19 mouse cellular contexts compared by ENCODE assay signal in genomic region chr13:94969992-94970553, GRCm38 (mm10). TPM values are rescaled to one million over a fixed set of nuclear protein-coding genes. Genes with fewer than 3 reads are reported as not detected.
DNase-seq lines count a peak whose midpoint lies in the region; ATAC-seq and TF ChIP-seq lines count a peak whose summit lies in the region.
"Had no signal": no experiment of that assay in that cellular context is flagged by ENCODE, and none has a peak within 500 bp of the region (broad histone marks: within the 10 kb centered on the region; RNA-seq: fewer than 3 reads in every experiment).

No protein-coding gene starts in this region.

- H3K9me3 ChIP-seq in forebrain, embryonic 14.5 days (replicated peaks; ENCODE audit: control insufficient read depth, low read length): no peaks in the 10 kb centered on the region
- no peaks in the 10 kb centered on the region for H3K9me3 ChIP-seq in forebrain, embryonic 12.5 days
- no peaks in the 10 kb centered on the region for H3K9me3 ChIP-seq in lung, embryonic 14.5 days (ENCODE audit: low read depth, low read length)
- no peaks in the 10 kb centered on the region for H3K9me3 ChIP-seq in embryonic facial prominence, embryonic 14.5 days (ENCODE audit: control insufficient read depth, low read length)
- H3K9me3 ChIP-seq: hindbrain, embryonic 15.5 days; limb, embryonic 15.5 days; liver, embryonic 15.5 days had no signal

- H3K4me1 ChIP-seq in forebrain, embryonic 14.5 days (ENCODE audit: control insufficient read depth, insufficient read depth, low read length): no peaks in the 10 kb centered on the region
- no peaks in the 10 kb centered on the region for H3K4me1 ChIP-seq in forebrain, embryonic 12.5 days
- H3K4me1 ChIP-seq in lung, embryonic 14.5 days (ENCODE audit: insufficient read depth): no peaks in the 10 kb centered on the region
- H3K4me1 ChIP-seq in embryonic facial prominence, embryonic 14.5 days (ENCODE audit: control insufficient read depth, insufficient read depth, low read length): no peaks in the 10 kb centered on the region; the same call in 1 of the 2 replicates
- H3K4me1 ChIP-seq: hindbrain, embryonic 15.5 days; liver, embryonic 15.5 days had no signal

- H3K27ac ChIP-seq in forebrain, embryonic 14.5 days (ENCODE audit: low read depth, low read length): no peak overlapping the region
- no peak overlapping the region for H3K27ac ChIP-seq in forebrain, embryonic 12.5 days
- H3K27ac ChIP-seq in lung, embryonic 14.5 days (ENCODE audit: low read depth): no peak overlapping the region
- no peak overlapping the region for H3K27ac ChIP-seq in embryonic facial prominence, embryonic 14.5 days (replicated peaks; ENCODE audit: low read depth, low read length)
- H3K27ac ChIP-seq: hindbrain, embryonic 15.5 days; limb, embryonic 15.5 days; liver, embryonic 15.5 days had no signal

- no peak for ATAC-seq in forebrain, embryonic 14.5 days
- ATAC-seq in forebrain, embryonic 12.5 days (ENCODE audit: low FRiP score): no peak
- 0 out of 2 replicates have a peak, but pooled peaks have one; percentile 49 for ATAC-seq in lung, embryonic 14.5 days (ENCODE audit: insufficient read depth)
- ATAC-seq in embryonic facial prominence, embryonic 14.5 days (ENCODE audit: low read depth): peak; percentile 85
- ATAC-seq in inflammation-experienced regulatory T-cells, adult 6 months: no peak
- ATAC-seq: intestine, postnatal 0 days had no signal

- H3K36me3 ChIP-seq in forebrain, embryonic 14.5 days (ENCODE audit: control insufficient read depth, insufficient read depth, low read length): no peaks in the 10 kb centered on the region
- no peaks in the 10 kb centered on the region for H3K36me3 ChIP-seq in forebrain, embryonic 12.5 days (replicated peaks)
- H3K36me3 ChIP-seq in lung, embryonic 14.5 days (ENCODE audit: insufficient read depth): no peaks in the 10 kb centered on the region
- H3K36me3 ChIP-seq in embryonic facial prominence, embryonic 14.5 days (ENCODE audit: control insufficient read depth, insufficient read depth, low read length): no peaks in the 10 kb centered on the region
- H3K36me3 ChIP-seq: hindbrain, embryonic 15.5 days; limb, embryonic 15.5 days; liver, embryonic 15.5 days had no signal

- no peak overlapping the region for H3K9ac ChIP-seq in forebrain, embryonic 14.5 days (ENCODE audit: low read length)
- no peak overlapping the region for H3K9ac ChIP-seq in forebrain, embryonic 12.5 days
- no peak overlapping the region for H3K9ac ChIP-seq in lung, embryonic 14.5 days
- no peak overlapping the region for H3K9ac ChIP-seq in embryonic facial prominence, embryonic 14.5 days (ENCODE audit: low read depth, low read length)
- H3K9ac ChIP-seq: hindbrain, embryonic 15.5 days; limb, embryonic 15.5 days; liver, embryonic 15.5 days had no signal

- TF ChIP-seq CTCF in lung, embryonic 14.5 days (IDR thresholded peaks at IDR 0.05; ENCODE audit: low read depth): no peak

- H3K27me3 ChIP-seq in forebrain, embryonic 14.5 days (replicated peaks; ENCODE audit: control insufficient read depth, insufficient read depth, low read length): no peaks in the 10 kb centered on the region
- no peaks in the 10 kb centered on the region for H3K27me3 ChIP-seq in forebrain, embryonic 12.5 days
- no peaks in the 10 kb centered on the region for H3K27me3 ChIP-seq in lung, embryonic 14.5 days (ENCODE audit: insufficient read depth, low read length)
- H3K27me3 ChIP-seq in embryonic facial prominence, embryonic 14.5 days (replicated peaks; ENCODE audit: control insufficient read depth, insufficient read depth, low read length): no peaks in the 10 kb centered on the region
- H3K27me3 ChIP-seq: hindbrain, embryonic 15.5 days; limb, embryonic 15.5 days; liver, embryonic 15.5 days had no signal

- no peak overlapping the region for H3K4me3 ChIP-seq in forebrain, embryonic 14.5 days (ENCODE audit: low read depth, low read length)
- H3K4me3 ChIP-seq in forebrain, embryonic 12.5 days (replicated peaks): no peak overlapping the region
- no peak overlapping the region for H3K4me3 ChIP-seq in lung, embryonic 14.5 days (ENCODE audit: low read depth, low read length)
- H3K4me3 ChIP-seq in embryonic facial prominence, embryonic 14.5 days (ENCODE audit: low read depth, low read length): no peak overlapping the region
- H3K4me3 ChIP-seq: hindbrain, embryonic 15.5 days; limb, embryonic 15.5 days; liver, embryonic 15.5 days had no signal

- DNase-seq in forebrain, embryonic 14.5 days (ENCODE audit: low spot score): peak; percentile 68
- DNase-seq in lung, embryonic 14.5 days: peak; percentile 68
- DNase-seq in lung, postnatal 14 days: no peak
- peak; percentile 87 for DNase-seq in embryonic facial prominence, embryonic 14.5 days (ENCODE audit: low spot score)
- DNase-seq in lung, postnatal 25 days (ENCODE audit: low spot score): peak; percentile 10
- DNase-seq in testis, postnatal 14 days (ENCODE audit: low spot score): no peak
- DNase-seq: B cell, adult 2 months; cerebellum, postnatal 10 days; gastrocnemius, postnatal 14 days; heart, adult 18-20 months; heart, postnatal 36 days; kidney, postnatal 36 days; layer of hippocampus, adult 9-11 months had no signal

- no peak overlapping the region for H3K4me2 ChIP-seq in forebrain, embryonic 14.5 days (ENCODE audit: low read length)
- no peak overlapping the region for H3K4me2 ChIP-seq in forebrain, embryonic 12.5 days
- H3K4me2 ChIP-seq in lung, embryonic 14.5 days: no peak overlapping the region
- no peak overlapping the region for H3K4me2 ChIP-seq in embryonic facial prominence, embryonic 14.5 days (ENCODE audit: low read depth, low read length)
- H3K4me2 ChIP-seq: hindbrain, embryonic 15.5 days; limb, embryonic 15.5 days; liver, embryonic 15.5 days had no signal

- 58% methylated on average over 9 of the region's 9 CpGs for WGBS in forebrain, embryonic 14.5 days
- WGBS in forebrain, embryonic 12.5 days: 86% methylated on average over 9 of the region's 9 CpGs
- WGBS in lung, embryonic 14.5 days: 38% methylated on average over 9 of the region's 9 CpGs
- WGBS in embryonic facial prominence, embryonic 14.5 days: 42% methylated on average over 9 of the region's 9 CpGs

RNA-seq across cellular contexts. Expression of gene Wdr41, which starts 6.1 kb away (rescaled TPM):
- 21.9 and 23.3 TPM in 2 replicates for polyA plus RNA-seq in forebrain, embryonic 14.5 days (2014; fragmentation: Nextera tagmentation; extraction: Ambion mirVana)
- polyA plus RNA-seq in forebrain, embryonic 12.5 days (2016; fragmentation: Nextera tagmentation; extraction: Ambion mirVana): 23.5 and 24.0 TPM in 2 replicates
- polyA plus RNA-seq in lung, embryonic 14.5 days (2014; fragmentation: Nextera tagmentation; extraction: Ambion mirVana): 21.5 and 22.2 TPM in 2 replicates
- 24.0 and 25.2 TPM in 2 replicates for polyA plus RNA-seq in embryonic facial prominence, embryonic 14.5 days (2014; fragmentation: Nextera tagmentation; extraction: Ambion mirVana)
- polyA plus RNA-seq in inflammation-experienced regulatory T-cells, adult 6 months (2017; shearing (Covaris generic)): 1 to 10 TPM; 2.9 to 5.7 (median 4.5) TPM

Comparison
In these comparisons a context has a peak if more than half of its experiments do, and no peak if none do; other contexts are left out.
1. DNase-seq: peak in forebrain, embryonic 14.5 days (single experiment), lung, embryonic 14.5 days (single experiment), embryonic facial prominence, embryonic 14.5 days (single experiment) and lung, postnatal 25 days (single experiment); none in lung, postnatal 14 days (single experiment) and testis, postnatal 14 days (single experiment).
2. ATAC-seq: peak in lung, embryonic 14.5 days (single experiment) and embryonic facial prominence, embryonic 14.5 days (single experiment); none in forebrain, embryonic 14.5 days (single experiment), forebrain, embryonic 12.5 days (single experiment) and inflammation-experienced regulatory T-cells, adult 6 months (single experiment).